10 mouse cellular contexts compared by ENCODE assay signal in genomic region chr8:61309530-61310402, GRCm38 (mm10).
DNase-seq lines count a peak whose midpoint lies in the region; ATAC-seq and TF ChIP-seq lines count a peak whose summit lies in the region.
"Had no signal": no experiment of that assay in that cellular context is flagged by ENCODE, and none has a peak within 500 bp of the region (broad histone marks: within the 10 kb centered on the region; RNA-seq: fewer than 3 reads in every experiment).

No protein-coding gene starts in this region.

- no peaks in the 10 kb centered on the region for H3K9me3 ChIP-seq in ES-E14 (ENCODE audit: control insufficient read depth, insufficient read depth, low read depth, low read length)
- no peaks in the 10 kb centered on the region for H3K9me3 ChIP-seq in forebrain, embryonic 10.5 days
- H3K9me3 ChIP-seq in limb, embryonic 13.5 days = no peaks in the 10 kb centered on the region

- H3K27me3 ChIP-seq in kidney, adult 2 months (replicated peaks; ENCODE audit: control insufficient read depth, insufficient read depth, low read length) = no peaks in the 10 kb centered on the region
- no peaks in the 10 kb centered on the region for H3K27me3 ChIP-seq in forebrain, embryonic 10.5 days (ENCODE audit: poor library complexity, severe bottlenecking)
- H3K27me3 ChIP-seq in limb, embryonic 13.5 days = no peaks in the 10 kb centered on the region
- H3K27me3 ChIP-seq: megakaryocyte, embryonic 14.5 days had no signal

- H3K36me3 ChIP-seq in kidney, adult 2 months (ENCODE audit: control insufficient read depth, insufficient read depth, low read length) = no peaks in the 10 kb centered on the region
- H3K36me3 ChIP-seq in ES-E14 (ENCODE audit: control insufficient read depth, insufficient read depth, low read length, poor library complexity, severe bottlenecking) = no peaks in the 10 kb centered on the region
- peaks cover 11% of the 10 kb centered on the region; the same call in 1 of the 2 replicates for H3K36me3 ChIP-seq in forebrain, embryonic 10.5 days (replicated peaks)
- no peaks in the 10 kb centered on the region for H3K36me3 ChIP-seq in limb, embryonic 13.5 days

- H3K4me1 ChIP-seq in kidney, adult 2 months (ENCODE audit: control insufficient read depth, insufficient read depth, low read length) = peaks cover 10% of the 10 kb centered on the region; the same call in 1 of the 2 replicates
- peaks cover 0 to 15% of the 10 kb centered on the region in 2 experiments; a peak in 2 of 4 replicates for H3K4me1 ChIP-seq in ES-E14 (ENCODE audit: control insufficient read depth in 2 of 2, insufficient read depth in 2 of 2, low read length in 2 of 2, poor library complexity in 1 of 2)
- H3K4me1 ChIP-seq in forebrain, embryonic 10.5 days = peaks cover 67% of the 10 kb centered on the region
- peaks cover 35% of the 10 kb centered on the region for H3K4me1 ChIP-seq in limb, embryonic 13.5 days

- H3K9ac ChIP-seq in ES-E14 (ENCODE audit: insufficient read depth, low read depth, low read length, poor library complexity, severe bottlenecking) = no peak overlapping the region
- no peak overlapping the region for H3K9ac ChIP-seq in limb, embryonic 13.5 days

- 65% methylated on average over 20 of the region's 20 CpGs for WGBS in kidney, adult 2 months
- 18% methylated on average over 20 of the region's 20 CpGs for WGBS in forebrain, embryonic 10.5 days
- 30% methylated on average over 20 of the region's 20 CpGs for WGBS in limb, embryonic 13.5 days

- H3K27ac ChIP-seq in kidney, adult 2 months (ENCODE audit: insufficient read depth, low read depth, low read length) = peak overlapping the region; percentile 67; the same call in 1 of the 2 replicates
- H3K27ac ChIP-seq in ES-E14 (ENCODE audit: insufficient read depth, low read depth, low read length, poor library complexity, severe bottlenecking) = no peak overlapping the region
- H3K27ac ChIP-seq in forebrain, embryonic 10.5 days = peak overlapping the region; percentile 84
- peak overlapping the region; percentile 33; the same call in 1 of the 2 replicates for H3K27ac ChIP-seq in limb, embryonic 13.5 days

- in situ Hi-C loops in ES-E14 (cut with MboI; ENCODE audit: low sequenced_read_pairs in 2 of 2, unreplicated experiment in 2 of 2) = no loop called here

- TF ChIP-seq POLR2A in kidney, adult 2 months (IDR thresholded peaks at IDR 0.05; ENCODE audit: low read depth, low read length) = no peak

- no peak for TF ChIP-seq CTCF in kidney, adult 2 months (conservative IDR thresholded peaks at IDR 0.05; ENCODE audit: insufficient read depth, insufficient read length, low read depth, low read length)

- ATAC-seq in limb, embryonic 13.5 days (ENCODE audit: low FRiP score, low read depth) = no peak

- peak overlapping the region; percentile 45 for H3K4me2 ChIP-seq in limb, embryonic 13.5 days (replicated peaks)

- DNase-seq in kidney, adult 2 months = no peak
- DNase-seq in kidney, postnatal 14 days = no peak
- DNase-seq in ES-E14 (ENCODE audit: low read depth, low spot score) = no peak
- DNase-seq in forebrain, embryonic 10.5 days (ENCODE audit: extremely low spot score, low spot score) = no peak
- DNase-seq in layer of hippocampus, adult 11-12 months (ENCODE audit: low spot score) = no peak
- DNase-seq in left cerebral cortex, adult 9 months (ENCODE audit: low spot score in 2 of 2) = no peak
- DNase-seq in testis, postnatal 10 days (ENCODE audit: low spot score) = no peak
- DNase-seq: kidney, adult 18-20 months had no signal

- no peak overlapping the region for H3K4me3 ChIP-seq in kidney, adult 2 months (ENCODE audit: insufficient read depth, low read depth, low read length)
- 0 out of 4 replicates have a peak overlapping the region, but pooled peaks of 1 of the 2 experiments have one; percentile 4 for H3K4me3 ChIP-seq in ES-E14 (ENCODE audit: insufficient read depth in 1 of 2, low read depth in 1 of 2, low read length in 2 of 2, poor library complexity in 1 of 2, severe bottlenecking in 1 of 2)
- H3K4me3 ChIP-seq in forebrain, embryonic 10.5 days = peak overlapping the region; percentile 32
- no peak overlapping the region for H3K4me3 ChIP-seq in limb, embryonic 13.5 days
- H3K4me3 ChIP-seq: megakaryocyte, embryonic 14.5 days had no signal

TF ChIP-seq in ES-E14, 5 proteins besides CTCF, POLR2A, EP300 and RAD21:
- TF ChIP-seq ZNF384 (IDR thresholded peaks at IDR 0.05; ENCODE audit: low read depth, low read length) (peak; percentile 73), HCFC1 (IDR thresholded peaks at IDR 0.05; ENCODE audit: borderline replicate concordance, insufficient read depth, low read length) (no peak)
